Mouse (Mus musculus) thymus, adult 2 months (tissue): ENCODE results near the gene Usp18.

ENCODE experiments used
- CTCF ChIP-seq: fragments of 200-500 bp; IDR thresholded peaks from 2 replicates; pipeline ENCODE4 v1.5.1; 2012; ENCODE audit warnings: mild to moderate bottlenecking, control low read depth, low read length, moderate library complexity, borderline replicate concordance; ENCODE audit not compliant: control insufficient read depth, poor library complexity, insufficient read depth; ENCODE audit errors: extremely low read depth
- POLR2A ChIP-seq: fragments of 200-500 bp; IDR thresholded peaks from 2 replicates; pipeline ENCODE4 v1.6.1; 2012; ENCODE audit warnings: mild to moderate bottlenecking, low read length, control low read depth, moderate library complexity; ENCODE audit not compliant: control insufficient read depth, poor library complexity, insufficient read depth; ENCODE audit errors: extremely low read depth

DNA sequence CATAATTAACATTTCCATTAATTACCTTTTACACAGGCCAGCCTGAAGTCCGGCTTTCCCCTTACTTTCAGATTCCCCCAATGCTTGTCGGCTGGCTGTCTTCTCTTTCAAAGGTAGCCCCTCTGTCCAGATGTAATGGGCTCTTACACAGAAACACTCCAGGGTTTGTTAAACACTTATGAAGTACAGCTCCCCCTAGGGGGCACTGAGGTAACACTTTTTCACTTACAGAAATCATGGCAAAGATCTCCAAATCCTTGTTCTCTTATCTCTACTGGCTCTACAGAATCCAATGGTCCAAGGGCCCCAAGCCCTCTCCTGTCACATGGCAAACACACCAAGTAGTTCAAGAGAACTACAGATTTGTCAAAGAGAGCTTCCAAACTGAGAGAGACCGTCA lies 28.6 kb downstream of the Usp18 start:
- TF ChIP-seq CTCF (no peak), POLR2A (no peak)
